Mouse (Mus musculus) heart, embryonic 12.5 days (tissue): ENCODE results near the gene Sec1. TPM values are rescaled to one million over a fixed set of nuclear protein-coding genes. Genes with fewer than 3 reads are reported as not detected.
A peak's percentile ranks its signal among the peaks of the same experiment; 100 is the strongest.
"Not testable (repeated sequence)": the region's sequence is repeated elsewhere in the genome, so short reads cannot be mapped to it uniquely, and the experiment has no call there.

Source experiments
- ATAC-seq: fragments of 200-750 bp; cut with Nextera tagmentation; 2 replicates; pipeline ENCODE4 v1.8.0; 2017; ENCODE audit warnings: moderate TSS enrichment, moderate library complexity; ENCODE audit not compliant: insufficient number of reproducible peaks, low FRiP score
- H3K27ac ChIP-seq: fragments of 300-500 bp; sonication (generic); 2 replicates; pipeline ENCODE4 v1.5.1; 2016; ENCODE audit warnings: mild to moderate bottlenecking, moderate library complexity; ENCODE audit not compliant: poor library complexity, severe bottlenecking
- H3K27me3 ChIP-seq: fragments of 300-500 bp; sonication (generic); replicated peaks from 2 replicates; pipeline ENCODE4 v1.6.1; 2016; ENCODE audit warnings: mild to moderate bottlenecking, moderate library complexity
- H3K36me3 ChIP-seq: fragments of 300-500 bp; sonication (generic); 2 replicates; pipeline ENCODE4 v1.6.1; 2016; ENCODE audit warnings: mild to moderate bottlenecking, moderate library complexity
- H3K4me1 ChIP-seq: fragments of 300-500 bp; sonication (generic); replicated peaks from 2 replicates; pipeline ENCODE4 v1.6.1; 2016; ENCODE audit warnings: mild to moderate bottlenecking
- H3K4me2 ChIP-seq: fragments of 300-500 bp; sonication (generic); 2 replicates; pipeline ENCODE4 v1.6.1; 2016; ENCODE audit warnings: mild to moderate bottlenecking, moderate library complexity
- H3K4me3 ChIP-seq: fragments of 300-500 bp; sonication (generic); 2 replicates; pipeline ENCODE4 v1.5.1; 2016; ENCODE audit warnings: mild to moderate bottlenecking
- H3K9ac ChIP-seq: fragments of 300-500 bp; sonication (generic); 2 replicates; pipeline ENCODE4 v1.6.1; 2016; ENCODE audit warnings: mild to moderate bottlenecking, moderate library complexity
- H3K9me3 ChIP-seq: fragments of 300-500 bp; sonication (generic); replicated peaks from 2 replicates; pipeline ENCODE4 v1.6.1; 2016; ENCODE audit warnings: mild to moderate bottlenecking, moderate library complexity
- WGBS: fragments of 180-500 bp; shearing (Covaris S2); methylation state at CpG from one replicate; pipeline ENCODE4 v1.1.7; 2016; 5-methylcytosine and 5-hydroxymethylcytosine counted together
- polyA plus RNA-seq: library from polyadenylated mRNA; unstranded; fragments of >200 nt; fragmentation: Nextera tagmentation; extraction: Ambion mirVana; gene quantifications from 2 replicates; pipeline ENCODE4 v1.2.1, GENCODE M21; 2016

The Sec1 gene
- polyA plus RNA-seq, 1 experiment from 2014 or later: 0.49 TPM

- 64% methylated on average over 14 of the region's 14 CpGs for WGBS
- peaks cover 13% of the 10 kb centered on the region for H3K4me1 ChIP-seq
- H3K9me3 ChIP-seq: peaks cover 6% of the 10 kb centered on the region
- no peak overlapping the region for H3K27ac ChIP-seq
- H3K4me2 ChIP-seq: no peak overlapping the region
- H3K27me3 ChIP-seq: no peaks in the 10 kb centered on the region
- no peak for ATAC-seq
- no peak overlapping the region for H3K4me3 ChIP-seq
- no peak overlapping the region for H3K9ac ChIP-seq
- no peaks in the 10 kb centered on the region for H3K36me3 ChIP-seq
These were observed 26.4 kb downstream of the Sec1 start for GRCm38 (mm10) chr7:45667761-45668160.

GRCm38 (mm10) chr7:45666161-45666560, 28.0 kb downstream of the Sec1 start, which contains the start of gene Fut2:
Fut2 (minus strand) TSS chr7:45666394.
- ATAC-seq: no peak
- Histone ChIP-seq H3K9ac (no peak within 1 kb of the TSS), H3K27me3 (no peaks in the 10 kb centered on the region), H3K4me3 (no peak within 1 kb of the TSS), H3K27ac (no peak within 1 kb of the TSS), H3K4me2 (no peak within 1 kb of the TSS), H3K4me1 (peaks cover 13% of the 10 kb centered on the region), H3K36me3 (no peaks in the 10 kb centered on the region), H3K9me3 (peaks cover 3% of the 10 kb centered on the region)
- WGBS: 72% methylated on average over 7 of the region's 7 CpGs

GRCm38 (mm10) chr7:45665303-45666138, 28.7 kb downstream of the Sec1 start:
- Histone ChIP-seq H3K36me3 (no peaks in the 10 kb centered on the region), H3K27ac (no peak overlapping the region), H3K4me3 (no peak overlapping the region), H3K4me1 (peaks cover 13% of the 10 kb centered on the region), H3K9ac (no peak overlapping the region), H3K27me3 (no peaks in the 10 kb centered on the region), H3K9me3 (peaks cover 3% of the 10 kb centered on the region), H3K4me2 (no peak overlapping the region)
- 49% methylated on average over 13 of the region's 13 CpGs for WGBS
- no peak for ATAC-seq

GRCm38 (mm10) chr7:45661702-45662101, 32.5 kb downstream of the Sec1 start:
- 85% methylated on average over 6 of the region's 6 CpGs for WGBS
- not testable (repeated sequence) for ATAC-seq

GRCm38 (mm10) chr7:45660746-45661478, 33.3 kb downstream of the Sec1 start:
- Histone ChIP-seq H3K27ac (no peak overlapping the region), H3K4me2 (no peak overlapping the region), H3K4me1 (peaks cover 12% of the 10 kb centered on the region), H3K36me3 (no peaks in the 10 kb centered on the region), H3K4me3 (no peak overlapping the region), H3K9me3 (peaks cover 7% of the 10 kb centered on the region; the same call in 1 of the 2 replicates), H3K9ac (no peak overlapping the region), H3K27me3 (no peaks in the 10 kb centered on the region)
- WGBS: 77% methylated on average over 11 of the region's 11 CpGs
- no peak for ATAC-seq

More at GRCm38 (mm10) chr7:45661702-45662101, 32.5 kb downstream of the Sec1 start:
- H3K36me3 ChIP-seq, H3K4me3 ChIP-seq, H3K4me2 ChIP-seq, H3K9ac ChIP-seq, H3K27ac ChIP-seq, H3K9me3 ChIP-seq, H3K27me3 ChIP-seq: not testable (repeated sequence)
- H3K4me1 ChIP-seq: peaks cover 13% of the 10 kb centered on the region

GRCm38 (mm10) chr7:45654424-45655047, 39.7 kb downstream of the Sec1 start:
- 20% methylated on average over 17 of the region's 17 CpGs for WGBS
- Histone ChIP-seq H3K36me3 (no peaks in the 10 kb centered on the region), H3K4me1 (peaks cover 15% of the 10 kb centered on the region), H3K27me3 (0 out of 2 replicates have a peak, but pooled peaks cover 2% of the 10 kb centered on the region), H3K4me2 (peak overlapping the region; percentile 54), H3K4me3 (no peak overlapping the region; the same call in 1 of the 2 replicates), H3K9ac (no peak overlapping the region), H3K27ac (no peak overlapping the region), H3K9me3 (peaks cover 7% of the 10 kb centered on the region; the same call in 1 of the 2 replicates)
- peak; percentile 46; the same call in 1 of the 2 replicates for ATAC-seq

- not testable (repeated sequence) for H3K27ac ChIP-seq, H3K36me3 ChIP-seq, H3K27me3 ChIP-seq, ATAC-seq, H3K9me3 ChIP-seq, H3K4me3 ChIP-seq, H3K9ac ChIP-seq, H3K4me2 ChIP-seq
- 90% methylated on average over 20 of the region's 20 CpGs for WGBS
- peaks cover 18% of the 10 kb centered on the region for H3K4me1 ChIP-seq
These were observed 43.7 kb downstream of the Sec1 start for GRCm38 (mm10) chr7:45650484-45650883.

GRCm38 (mm10) chr7:45649351-45649750, 44.9 kb downstream of the Sec1 start:
- H3K4me2 ChIP-seq: peak overlapping the region; percentile 5; the same call in 1 of the 2 replicates
- peaks cover 21% of the 10 kb centered on the region for H3K4me1 ChIP-seq
- H3K9ac ChIP-seq: no peak overlapping the region
- H3K27ac ChIP-seq: peak overlapping the region; percentile 74
- H3K27me3 ChIP-seq: no peaks in the 10 kb centered on the region
- WGBS: 41% methylated on average over 8 of the region's 8 CpGs
- H3K36me3 ChIP-seq: peaks cover 3% of the 10 kb centered on the region; the same call in 1 of the 2 replicates
- no peak overlapping the region for H3K4me3 ChIP-seq
- no peaks in the 10 kb centered on the region for H3K9me3 ChIP-seq
- no peak for ATAC-seq

GRCm38 (mm10) chr7:45646671-45647070, 47.5 kb downstream of the Sec1 start:
- no peak for ATAC-seq

GRCm38 (mm10) chr7:45645591-45645971, 48.6 kb downstream of the Sec1 start:
- no peak overlapping the region for H3K27ac ChIP-seq
- peaks cover 48% of the 10 kb centered on the region for H3K4me1 ChIP-seq
- WGBS: 74% methylated on average over 7 of the region's 7 CpGs
- H3K27me3 ChIP-seq: no peaks in the 10 kb centered on the region
- H3K9me3 ChIP-seq: no peaks in the 10 kb centered on the region
- H3K9ac ChIP-seq: no peak overlapping the region
- peaks cover 3% of the 10 kb centered on the region; the same call in 1 of the 2 replicates for H3K36me3 ChIP-seq
- no peak overlapping the region for H3K4me2 ChIP-seq
- no peak for ATAC-seq
- no peak overlapping the region for H3K4me3 ChIP-seq

More at GRCm38 (mm10) chr7:45646671-45647070, 47.5 kb downstream of the Sec1 start:
- Histone ChIP-seq H3K9me3 (no peaks in the 10 kb centered on the region), H3K27ac (no peak overlapping the region), H3K4me2 (no peak overlapping the region), H3K9ac (no peak overlapping the region), H3K4me1 (peaks cover 37% of the 10 kb centered on the region), H3K27me3 (no peaks in the 10 kb centered on the region), H3K4me3 (no peak overlapping the region), H3K36me3 (peaks cover 3% of the 10 kb centered on the region; the same call in 1 of the 2 replicates)
- 70% methylated on average over 4 of the region's 4 CpGs for WGBS
